Mouse (Mus musculus): ENCODE measurements around the gene Treml4. TPM values are rescaled to one million over a fixed set of nuclear protein-coding genes. Genes with fewer than 3 reads are reported as not detected.
A peak's percentile ranks its signal among the peaks of the same experiment; 100 is the strongest.
"Not testable (repeated sequence)": the region's sequence is repeated elsewhere in the genome, so short reads cannot be mapped to it uniquely, and the experiment has no call there.

The Treml4 gene
- polyA plus RNA-seq, 1 experiment, result 0.38 TPM

DNA sequence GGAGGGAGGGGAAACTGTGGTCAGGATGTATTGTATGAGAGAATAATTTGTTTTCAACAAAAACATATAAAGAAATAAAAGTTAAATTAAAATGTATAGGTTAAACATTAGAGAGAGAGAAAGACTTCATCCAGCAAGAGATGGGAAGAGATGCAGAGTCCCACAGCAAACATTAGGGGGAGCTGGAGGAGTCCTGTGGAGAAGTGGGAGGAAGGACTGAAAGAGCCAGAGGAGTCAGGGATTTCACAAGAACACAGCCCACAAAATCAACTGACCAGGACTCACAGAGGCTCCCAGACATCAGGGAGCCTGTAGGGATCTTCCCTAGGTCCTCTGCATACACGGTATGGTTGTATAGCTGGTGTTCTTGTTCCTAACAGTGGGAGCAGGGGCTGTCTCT lies 22.7 kb downstream of the Treml4 start:
- H3K4me1 ChIP-seq (ENCODE audit: control insufficient read depth, insufficient read depth, low read length), result no peaks in the 10 kb centered on the region
- H3K4me3 ChIP-seq (ENCODE audit: insufficient read depth, low read length), result no peak overlapping the region
- no peak overlapping the region for H3K27ac ChIP-seq (ENCODE audit: insufficient read depth, low read length)
- TF ChIP-seq POLR2A (IDR thresholded peaks at IDR 0.05; ENCODE audit: extremely low read depth, insufficient read depth, low read length) (no peak), CTCF (IDR thresholded peaks at IDR 0.05; ENCODE audit: extremely low read depth, insufficient read depth, low read length) (peak; percentile 35; the same call in 1 of the 2 replicates)

DNA sequence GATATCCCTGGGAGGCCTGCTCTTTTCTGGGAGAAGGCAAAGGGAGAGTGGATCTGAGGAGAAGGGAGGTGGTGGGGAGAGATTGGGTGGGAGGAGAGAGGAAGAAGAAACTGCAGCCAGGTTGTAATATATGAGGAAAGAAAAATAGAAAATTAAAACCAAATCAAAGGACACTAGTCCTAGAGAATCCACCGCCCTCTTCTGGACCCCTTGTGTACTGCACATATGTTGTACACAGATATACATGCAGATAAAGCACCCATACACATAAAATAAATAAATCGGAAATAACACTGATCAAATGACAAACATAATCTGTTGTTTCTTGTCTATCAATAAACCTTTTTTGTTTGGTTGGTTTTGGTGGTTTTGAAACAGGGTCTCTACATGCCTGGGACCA lies 23.2 kb downstream of the Treml4 start:
- Histone ChIP-seq H3K4me3 (ENCODE audit: insufficient read depth, low read length) (no peak overlapping the region), H3K27ac (ENCODE audit: insufficient read depth, low read length) (no peak overlapping the region), H3K4me1 (ENCODE audit: control insufficient read depth, insufficient read depth, low read length) (no peaks in the 10 kb centered on the region)
- no peak for TF ChIP-seq CTCF (IDR thresholded peaks at IDR 0.05; ENCODE audit: extremely low read depth, insufficient read depth, low read length)

DNA sequence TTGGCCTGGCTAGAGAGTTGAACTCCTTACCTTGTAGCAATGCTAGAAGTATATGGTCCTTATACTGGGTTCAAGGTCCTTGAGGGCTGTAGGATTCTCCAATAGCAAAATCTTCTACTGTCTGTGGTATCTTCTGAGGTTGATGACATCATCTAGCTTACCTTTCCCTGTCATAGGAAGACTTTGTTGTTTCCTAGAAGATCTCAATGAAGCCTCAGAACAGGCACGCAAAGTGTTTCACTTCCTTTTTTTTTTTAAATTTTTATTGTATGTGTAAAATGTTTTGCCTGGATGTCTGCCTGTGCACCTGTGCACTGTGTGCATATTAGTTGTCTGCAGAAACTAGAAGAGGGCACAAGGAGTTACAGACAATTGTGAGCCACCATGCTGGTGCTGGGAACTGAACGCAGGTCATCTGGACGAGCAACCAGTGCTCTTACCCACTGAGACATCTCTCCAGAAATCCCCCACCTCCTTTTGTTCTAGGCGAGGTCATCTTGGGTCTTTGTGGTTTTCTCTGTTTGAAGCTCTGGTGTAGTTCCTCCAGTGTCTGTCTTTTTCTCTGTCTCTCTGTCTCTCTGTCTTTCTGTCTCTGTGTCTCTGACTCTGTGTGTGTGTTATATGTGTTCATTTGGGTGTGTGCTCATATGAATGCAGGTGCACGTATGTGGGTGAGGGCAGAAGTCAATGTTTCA lies 29.6 kb downstream of the Treml4 start:
- Histone ChIP-seq H3K4me1 (ENCODE audit: control insufficient read depth, insufficient read depth, low read length) (no peaks in the 10 kb centered on the region), H3K4me3 (ENCODE audit: insufficient read depth, low read length) (no peak overlapping the region), H3K27ac (ENCODE audit: insufficient read depth, low read length) (no peak overlapping the region)
- no peak for TF ChIP-seq CTCF (IDR thresholded peaks at IDR 0.05; ENCODE audit: extremely low read depth, insufficient read depth, low read length)
- no peak for TF ChIP-seq POLR2A (IDR thresholded peaks at IDR 0.05; ENCODE audit: extremely low read depth, insufficient read depth, low read length)

DNA sequence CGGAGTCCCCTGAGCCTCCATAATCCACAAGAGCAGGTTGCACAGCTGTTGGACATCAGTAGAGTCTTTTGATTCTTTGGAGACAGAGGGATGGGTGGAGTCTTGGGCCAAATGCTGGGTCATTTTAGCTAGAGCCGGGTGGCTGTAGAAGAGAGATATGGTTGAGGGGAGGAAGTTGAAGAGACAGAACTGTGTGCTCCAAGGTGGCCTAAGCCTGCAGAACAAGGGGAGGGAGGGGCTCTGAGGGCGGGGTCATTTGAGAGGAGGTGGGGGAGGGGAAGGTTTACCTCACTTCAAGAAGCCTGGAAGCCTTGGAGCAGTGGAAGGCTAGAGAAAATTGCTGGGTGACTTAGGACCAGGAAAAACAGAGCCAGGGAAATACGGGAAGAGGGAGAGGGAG lies 35.1 kb downstream of the Treml4 start, which contains the start of gene Treml2:
Gene Treml2, plus strand, starts transcription at position 296 of the 400 bp plus-strand sequence.
- no peak for TF ChIP-seq CTCF (IDR thresholded peaks at IDR 0.05; ENCODE audit: extremely low read depth, insufficient read depth, low read length)
- TF ChIP-seq POLR2A (IDR thresholded peaks at IDR 0.05; ENCODE audit: extremely low read depth, insufficient read depth, low read length), result no peak

GRCm38 (mm10) chr17:48299756-48300155 lies 35.7 kb downstream of the Treml4 start:
- Histone ChIP-seq H3K4me3 (ENCODE audit: insufficient read depth, low read length) (no peak overlapping the region), H3K27ac (ENCODE audit: insufficient read depth, low read length) (no peak overlapping the region), H3K4me1 (ENCODE audit: control insufficient read depth, insufficient read depth, low read length) (no peaks in the 10 kb centered on the region)
- no peak for TF ChIP-seq POLR2A (IDR thresholded peaks at IDR 0.05; ENCODE audit: extremely low read depth, insufficient read depth, low read length)
- TF ChIP-seq CTCF (IDR thresholded peaks at IDR 0.05; ENCODE audit: extremely low read depth, insufficient read depth, low read length), result no peak

More for the DNA sequence above, 35.1 kb downstream of the Treml4 start, which contains the start of gene Treml2:
- Histone ChIP-seq H3K4me3 (ENCODE audit: insufficient read depth, low read length) (no peak within 1 kb of the TSS), H3K27ac (ENCODE audit: insufficient read depth, low read length) (no peak within 1 kb of the TSS), H3K4me1 (ENCODE audit: control insufficient read depth, insufficient read depth, low read length) (no peaks in the 10 kb centered on the region)

- Histone ChIP-seq H3K27ac (ENCODE audit: insufficient read depth, low read length) (no peak overlapping the region), H3K4me1 (ENCODE audit: control insufficient read depth, insufficient read depth, low read length) (no peaks in the 10 kb centered on the region), H3K4me3 (ENCODE audit: insufficient read depth, low read length) (no peak overlapping the region)
- TF ChIP-seq CTCF (IDR thresholded peaks at IDR 0.05; ENCODE audit: extremely low read depth, insufficient read depth, low read length), result no peak
- no peak for TF ChIP-seq POLR2A (IDR thresholded peaks at IDR 0.05; ENCODE audit: extremely low read depth, insufficient read depth, low read length)
These were observed 36.1 kb downstream of the Treml4 start for GRCm38 (mm10) chr17:48300199-48300598.

- no peaks in the 10 kb centered on the region for H3K4me1 ChIP-seq (ENCODE audit: control insufficient read depth, insufficient read depth, low read length)
- H3K27ac ChIP-seq (ENCODE audit: insufficient read depth, low read length), result no peak overlapping the region
- no peak overlapping the region for H3K4me3 ChIP-seq (ENCODE audit: insufficient read depth, low read length)
- TF ChIP-seq POLR2A (IDR thresholded peaks at IDR 0.05; ENCODE audit: extremely low read depth, insufficient read depth, low read length) (no peak), CTCF (IDR thresholded peaks at IDR 0.05; ENCODE audit: extremely low read depth, insufficient read depth, low read length) (no peak)
These were observed 36.8 kb downstream of the Treml4 start for GRCm38 (mm10) chr17:48300861-48301260.

- no peak overlapping the region for H3K27ac ChIP-seq (ENCODE audit: insufficient read depth, low read length)
- H3K4me1 ChIP-seq (ENCODE audit: control insufficient read depth, insufficient read depth, low read length), result no peaks in the 10 kb centered on the region
- no peak for TF ChIP-seq POLR2A (IDR thresholded peaks at IDR 0.05; ENCODE audit: extremely low read depth, insufficient read depth, low read length)
- no peak for TF ChIP-seq CTCF (IDR thresholded peaks at IDR 0.05; ENCODE audit: extremely low read depth, insufficient read depth, low read length)
- H3K4me3 ChIP-seq (ENCODE audit: insufficient read depth, low read length), result no peak overlapping the region
These were observed 37.7 kb downstream of the Treml4 start for GRCm38 (mm10) chr17:48301792-48302191.

- Histone ChIP-seq H3K4me3 (ENCODE audit: insufficient read depth, low read length) (no peak overlapping the region), H3K4me1 (ENCODE audit: control insufficient read depth, insufficient read depth, low read length) (no peaks in the 10 kb centered on the region), H3K27ac (ENCODE audit: insufficient read depth, low read length) (no peak overlapping the region)
- TF ChIP-seq POLR2A (IDR thresholded peaks at IDR 0.05; ENCODE audit: extremely low read depth, insufficient read depth, low read length) (no peak), CTCF (IDR thresholded peaks at IDR 0.05; ENCODE audit: extremely low read depth, insufficient read depth, low read length) (no peak)
These were observed 48.0 kb downstream of the Treml4 start for GRCm38 (mm10) chr17:48312124-48312523.

DNA sequence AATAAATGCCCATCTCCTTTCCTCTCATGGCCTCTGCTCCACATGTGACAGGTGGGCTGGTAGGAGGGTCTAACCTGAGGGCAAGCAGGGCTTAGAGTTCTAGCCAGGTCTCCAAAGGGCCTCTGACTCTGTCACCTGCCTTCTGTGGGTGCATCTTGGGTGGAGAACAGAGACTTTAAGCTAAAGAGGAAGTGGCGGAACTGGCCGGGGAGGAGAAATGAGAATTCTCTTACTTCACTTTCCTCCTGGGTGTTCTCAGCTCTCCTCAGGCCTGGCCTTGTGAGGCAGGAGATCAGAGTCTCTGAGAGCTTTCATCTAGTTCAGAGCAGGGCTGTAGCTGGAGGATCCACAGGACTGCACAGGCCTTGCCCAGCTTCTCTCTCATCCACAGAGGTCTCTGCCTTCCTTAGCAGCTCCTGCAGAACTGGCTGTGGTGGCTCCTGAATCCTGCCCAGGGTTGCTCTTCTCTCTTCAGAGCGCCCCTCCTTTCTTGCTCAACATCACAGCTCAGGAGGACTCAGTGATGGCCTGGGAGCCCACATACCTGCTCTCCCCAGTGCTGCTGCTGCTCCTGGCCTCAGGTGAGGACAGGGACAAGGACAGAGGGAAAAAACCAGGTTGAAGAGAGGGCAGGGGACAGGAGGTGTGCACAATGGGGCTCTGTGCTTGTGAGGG lies 51.9 kb downstream of the Treml4 start, which contains the start of gene B430306N03Rik:
Gene B430306N03Rik, plus strand, starts transcription at position 237 of the 675 bp plus-strand sequence.
- H3K4me3 ChIP-seq (ENCODE audit: insufficient read depth, low read length); H3K27ac ChIP-seq (ENCODE audit: insufficient read depth, low read length); H3K4me1 ChIP-seq (ENCODE audit: control insufficient read depth, insufficient read depth, low read length): not testable (repeated sequence)

All from cortical plate, adult 2 months (tissue).